Mouse (Mus musculus): ENCODE data around the gene D17H6S53E.

DNA sequence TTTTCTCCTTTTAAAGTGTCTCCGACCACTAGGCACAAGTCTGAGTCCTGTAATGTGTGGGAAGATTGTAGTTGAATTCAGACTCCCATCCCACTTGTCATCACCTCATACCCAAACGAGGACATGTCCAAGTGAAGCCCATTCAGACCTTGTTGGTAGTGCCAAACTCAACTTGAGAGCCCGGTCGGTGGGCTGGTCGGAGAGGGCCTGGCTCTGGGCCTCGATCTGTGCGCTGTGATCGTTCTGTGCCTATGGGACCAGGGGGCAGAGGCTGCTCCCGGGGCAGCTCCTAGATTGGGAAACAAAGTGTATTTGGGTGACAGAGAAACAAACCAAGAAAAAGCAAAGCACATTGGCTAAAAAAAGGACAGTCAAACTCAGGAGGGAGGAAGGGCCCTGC, 26.9 kb downstream of the D17H6S53E start:
- TF ChIP-seq CTCF (IDR thresholded peaks at IDR 0.05; ENCODE audit: insufficient read depth, low read length) (no peak), POLR2A (IDR thresholded peaks at IDR 0.05; ENCODE audit: borderline replicate concordance, extremely low read depth, low read depth, low read length) (no peak)
